Mouse (Mus musculus) MEL (cell line): Measurements from ENCODE around the gene Myo9b. TPM values are rescaled to one million over a fixed set of nuclear protein-coding genes. Genes with fewer than 3 reads are reported as not detected.

ENCODE experiments used
- DNase-seq: peaks from one replicate; pipeline ENCODE4 v3.0.0; 2011; ENCODE audit warnings: low read depth, low spot score
- H3K27ac ChIP-seq: 2 replicates; pipeline ENCODE4 v1.5.1; 2012; ENCODE audit warnings: low read depth, mild to moderate bottlenecking, control low read depth, low read length, moderate library complexity; ENCODE audit not compliant: control insufficient read depth
- H3K27me3 ChIP-seq, 2 experiments: fragments of 150-350 bp in 1 of 2; sonication (generic) in 1 of 2; 2 replicates each; pipeline ENCODE4 v1.6.1; 2012; ENCODE audit warnings: low read length in 2 of 2, mild to moderate bottlenecking in 2 of 2, improper control_type of control experiment in 1 of 2, moderate library complexity in 1 of 2; ENCODE audit not compliant: insufficient read depth in 2 of 2, control insufficient read depth in 1 of 2
- H3K36me3 ChIP-seq, 2 experiments: 2 replicates each; pipeline ENCODE4 v1.6.1; 2012 to 2014; ENCODE audit warnings: low read length in 2 of 2, improper control_type of control experiment in 1 of 2, inconsistent platforms in 1 of 2, mild to moderate bottlenecking in 1 of 2; ENCODE audit not compliant: insufficient read depth in 2 of 2, control insufficient read depth in 1 of 2
- H3K4me1 ChIP-seq, 2 experiments: fragments of 150-350 bp in 1 of 2; sonication (generic) in 1 of 2; 2 replicates each; pipeline ENCODE4 v1.6.1; 2012; ENCODE audit warnings: low read length in 2 of 2, improper control_type of control experiment in 1 of 2, mild to moderate bottlenecking in 1 of 2; ENCODE audit not compliant: insufficient read depth in 2 of 2, control insufficient read depth in 1 of 2
- H3K4me3 ChIP-seq, 2 experiments: fragments of 150-350 bp in 1 of 2; sonication (generic) in 1 of 2; 2 replicates each; pipeline ENCODE4 v1.5.1; 2012; ENCODE audit warnings: low read depth in 2 of 2, low read length in 2 of 2, mild to moderate bottlenecking in 2 of 2, moderate library complexity in 2 of 2, control low read depth in 1 of 2, improper control_type of control experiment in 1 of 2; ENCODE audit not compliant: control insufficient read depth in 1 of 2, insufficient read depth in 1 of 2
- H3K79me2 ChIP-seq: 2 replicates; pipeline ENCODE4 v1.6.1; 2012; ENCODE audit warnings: mild to moderate bottlenecking, low read length, moderate library complexity; ENCODE audit not compliant: control insufficient read depth, poor library complexity, insufficient read depth
- H3K9ac ChIP-seq: 2 replicates; pipeline ENCODE4 v1.6.1; 2012; ENCODE audit warnings: low read depth, mild to moderate bottlenecking, control low read depth, low read length, moderate library complexity; ENCODE audit not compliant: control insufficient read depth, poor library complexity, severe bottlenecking
- H3K9me3 ChIP-seq: fragments of 150-350 bp; sonication (generic); replicated peaks from 2 replicates; pipeline ENCODE4 v1.6.1; 2012; ENCODE audit warnings: mild to moderate bottlenecking, low read length, improper control_type of control experiment, moderate library complexity; ENCODE audit not compliant: insufficient read depth
- CHD2 ChIP-seq: IDR thresholded peaks from 2 replicates; pipeline ENCODE4 v1.6.1; 2011; ENCODE audit warnings: low read length, improper control_type of control experiment
- HCFC1 ChIP-seq: IDR thresholded peaks from 2 replicates; pipeline ENCODE4 v1.6.1; 2012; ENCODE audit warnings: low read depth, mild to moderate bottlenecking, inconsistent platforms, low read length, improper control_type of control experiment, moderate library complexity
- JUND ChIP-seq: IDR thresholded peaks from 2 replicates; pipeline ENCODE4 v1.6.1; 2011; ENCODE audit warnings: low read depth, mild to moderate bottlenecking, improper control_type of control experiment, low read length
- KAT2A ChIP-seq: conservative IDR thresholded peaks from 2 replicates; pipeline ENCODE4 v1.6.1; 2012; ENCODE audit warnings: low read depth, low read length, improper control_type of control experiment, inconsistent platforms
- MAX ChIP-seq: IDR thresholded peaks from 2 replicates; pipeline ENCODE4 v1.6.1; 2011; ENCODE audit warnings: low read length, improper control_type of control experiment
- MYB ChIP-seq: IDR thresholded peaks from 2 replicates; pipeline ENCODE4 v1.6.1; 2011; ENCODE audit warnings: mild to moderate bottlenecking, low read depth, low read length, improper control_type of control experiment
- RCOR1 ChIP-seq: IDR thresholded peaks from 2 replicates; pipeline ENCODE4 v1.6.1; 2012; ENCODE audit warnings: low read depth, mild to moderate bottlenecking, inconsistent platforms, low read length, improper control_type of control experiment
- SIN3A ChIP-seq: IDR thresholded peaks from 2 replicates; pipeline ENCODE4 v1.6.1; 2012; ENCODE audit warnings: low read length, improper control_type of control experiment, inconsistent platforms
- TCF12 ChIP-seq: IDR thresholded peaks from 2 replicates; pipeline ENCODE4 v1.6.1; 2014; ENCODE audit warnings: low read depth, mild to moderate bottlenecking, inconsistent platforms, low read length, improper control_type of control experiment, moderate library complexity
- USF2 ChIP-seq, 2 experiments: IDR thresholded peaks; 2 replicates each; pipeline ENCODE4 v1.6.1; 2011 to 2012; ENCODE audit warnings: improper control_type of control experiment in 2 of 2, low read length in 2 of 2, borderline replicate concordance in 1 of 2, inconsistent platforms in 1 of 2, low read depth in 1 of 2, mild to moderate bottlenecking in 1 of 2; ENCODE audit not compliant: insufficient read depth in 1 of 2
- ZKSCAN1 ChIP-seq: IDR thresholded peaks from 2 replicates; pipeline ENCODE4 v1.6.1; 2012; ENCODE audit warnings: low read depth, mild to moderate bottlenecking, inconsistent platforms, low read length, improper control_type of control experiment, moderate library complexity
- ZNF384 ChIP-seq: IDR thresholded peaks from 2 replicates; pipeline ENCODE4 v1.6.1; 2012; ENCODE audit warnings: low read depth, mild to moderate bottlenecking, inconsistent platforms, low read length, improper control_type of control experiment
- polyA plus RNA-seq, 2 experiments: library from polyadenylated mRNA; stranded (reverse) in 1 of 2; unstranded in 1 of 2; fragments of >175 nt in 1 of 2; fragments of >200 nt in 1 of 2; gene quantifications; 2 replicates each; pipeline versions ENCODE4 v1.2.1 to v1.2.4; 2012; ENCODE audit warnings: low replicate concordance in 2 of 2, low read depth in 1 of 2; ENCODE audit not compliant: insufficient read length in 2 of 2, insufficient read depth in 1 of 2, missing spikeins in 1 of 2
- total RNA-seq: library from RNA; depleted of rRNA; stranded (reverse); fragments of 300-350 nt; gene quantifications from 2 replicates; pipeline ENCODE4 v1.2.3, GENCODE M21; 2012

Myo9b gene
- total and polyA plus RNA-seq, 3 experiments = 35.8 to 54.8 (median 52.3) TPM

- DNase-seq = peak; percentile 86
These were observed 120.4 kb downstream of the Myo9b start for GRCm38 (mm10) chr8:71392871-71393270.

GRCm38 (mm10) chr8:71394481-71394880, 122.0 kb downstream of the Myo9b start:
- no peak overlapping the region for H3K4me3 ChIP-seq
- H3K9me3 ChIP-seq = no peaks in the 10 kb centered on the region
- no peak overlapping the region for H3K27ac ChIP-seq
- H3K36me3 ChIP-seq = peaks cover 0 to 8% of the 10 kb centered on the region in 2 experiments; a peak in 2 of 4 replicates
- no peak overlapping the region for H3K9ac ChIP-seq
- H3K4me1 ChIP-seq = peaks cover 0 to 7% of the 10 kb centered on the region in 2 experiments; a peak in 2 of 4 replicates
- H3K79me2 ChIP-seq = peaks cover 4% of the 10 kb centered on the region; the same call in 1 of the 2 replicates
- no peaks in the 10 kb centered on the region for H3K27me3 ChIP-seq
- no peak for DNase-seq
- TF ChIP-seq HCFC1 (no peak), TCF12 (no peak)

More at GRCm38 (mm10) chr8:71392871-71393270, 120.4 kb downstream of the Myo9b start:
- Histone ChIP-seq H3K79me2 (peaks cover 4% of the 10 kb centered on the region; the same call in 1 of the 2 replicates), H3K36me3 (peaks cover 0 to 10% of the 10 kb centered on the region in 2 experiments; a peak in 2 of 4 replicates), H3K9me3 (no peaks in the 10 kb centered on the region), H3K27ac (no peak overlapping the region), H3K4me3 (peak overlapping the region; percentile 45 to 47), H3K27me3 (no peaks in the 10 kb centered on the region), H3K4me1 (peaks cover 0 to 11% of the 10 kb centered on the region in 2 experiments), H3K9ac (peak overlapping the region; percentile 23; the same call in 1 of the 2 replicates)
- TF ChIP-seq CHD2 (no peak), MAX (no peak), HCFC1 (0 out of 2 replicates have a peak, but pooled peaks have one; percentile 17), SIN3A (0 out of 2 replicates have a peak, but pooled peaks have one; percentile 45), ZNF384 (no peak)

- no peak overlapping the region for H3K4me3 ChIP-seq
- no peak overlapping the region for H3K27ac ChIP-seq
- H3K36me3 ChIP-seq = peaks cover 0 to 8% of the 10 kb centered on the region in 2 experiments; a peak in 2 of 4 replicates
- DNase-seq = no peak
- no peaks in the 10 kb centered on the region for H3K27me3 ChIP-seq
- TF ChIP-seq RCOR1 (no peak), KAT2A (no peak), JUND (no peak), ZKSCAN1 (no peak), MYB (no peak), USF2 (IDR thresholded peaks at IDR 0.05; ENCODE audit: borderline replicate concordance in 1 of 2, insufficient read depth in 1 of 2, low read depth in 1 of 2, low read length in 2 of 2) (no peak), CHD2 (no peak), TCF12 (no peak)
- peaks cover 0 to 7% of the 10 kb centered on the region in 2 experiments; a peak in 2 of 4 replicates for H3K4me1 ChIP-seq
- H3K79me2 ChIP-seq = peaks cover 4% of the 10 kb centered on the region; the same call in 1 of the 2 replicates
- no peak overlapping the region for H3K9ac ChIP-seq
- H3K9me3 ChIP-seq = no peaks in the 10 kb centered on the region
These were observed 122.6 kb downstream of the Myo9b start for GRCm38 (mm10) chr8:71395071-71395470.
